ENCODE assay signal across 15 mouse cellular contexts in the genomic region with DNA sequence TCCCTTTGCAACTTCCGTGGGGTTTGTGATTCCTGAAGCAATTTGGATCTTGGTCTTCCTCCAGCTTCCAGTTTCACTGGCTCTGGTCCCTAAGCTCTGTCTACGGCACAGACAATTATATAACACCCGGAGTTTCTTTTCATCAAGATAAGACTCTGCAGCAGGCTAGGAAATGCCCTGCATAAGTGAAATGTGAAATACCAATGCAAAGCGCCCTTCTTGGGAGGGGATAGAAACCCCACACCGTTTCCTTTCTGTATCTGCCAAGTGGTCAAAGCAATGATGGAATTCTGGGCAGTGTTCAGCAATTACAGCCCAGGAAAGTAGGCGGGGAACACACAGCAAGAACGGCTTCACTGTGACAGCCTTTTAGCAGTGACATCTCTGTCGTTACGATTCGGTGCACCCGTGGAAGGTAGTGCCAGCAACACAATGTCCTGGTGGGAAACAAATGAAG.
DNase-seq lines count a peak whose midpoint lies in the region; ATAC-seq and TF ChIP-seq lines count a peak whose summit lies in the region.
"Had no signal": no experiment of that assay in that cellular context is flagged by ENCODE, and none has a peak within 500 bp of the region (broad histone marks: within the 10 kb centered on the region; RNA-seq: fewer than 3 reads in every experiment).

No protein-coding gene starts in this region.

- WGBS in heart, embryonic 12.5 days = 59% methylated on average over 11 of the region's 11 CpGs
- 38% methylated on average over 11 of the region's 11 CpGs for whole genome bisulfite sequencing in lung, embryonic 15.5 days
- 39% methylated on average over 11 of the region's 11 CpGs for WGBS in lung, postnatal 0 days
- 12% methylated on average over 11 of the region's 11 CpGs for WGBS in forebrain, postnatal 0 days

- no peak overlapping the region for H3K27ac ChIP-seq in heart, embryonic 12.5 days (ENCODE audit: poor library complexity, severe bottlenecking)
- no peak overlapping the region for H3K27ac ChIP-seq in lung, embryonic 15.5 days
- H3K27ac ChIP-seq in lung, postnatal 0 days (ENCODE audit: low read length) = no peak overlapping the region
- H3K27ac ChIP-seq in forebrain, postnatal 0 days (ENCODE audit: low read depth, low read length) = peak overlapping the region; percentile 40; the same call in 1 of the 2 replicates
- H3K27ac ChIP-seq: heart, embryonic 15.5 days; limb, embryonic 12.5 days had no signal

- H3K36me3 ChIP-seq in heart, embryonic 12.5 days = no peaks in the 10 kb centered on the region
- no peaks in the 10 kb centered on the region for H3K36me3 ChIP-seq in lung, embryonic 15.5 days
- H3K36me3 ChIP-seq in lung, postnatal 0 days (ENCODE audit: insufficient read depth, low read length) = no peaks in the 10 kb centered on the region
- no peaks in the 10 kb centered on the region for H3K36me3 ChIP-seq in forebrain, postnatal 0 days (ENCODE audit: insufficient read depth)
- H3K36me3 ChIP-seq: heart, embryonic 15.5 days; limb, embryonic 12.5 days had no signal

- no peak overlapping the region for H3K4me3 ChIP-seq in heart, embryonic 12.5 days
- H3K4me3 ChIP-seq in lung, embryonic 15.5 days = no peak overlapping the region
- no peak overlapping the region for H3K4me3 ChIP-seq in lung, postnatal 0 days (ENCODE audit: low read depth, low read length)
- H3K4me3 ChIP-seq in forebrain, postnatal 0 days (ENCODE audit: low read depth, low read length) = no peak overlapping the region
- H3K4me3 ChIP-seq: heart, embryonic 15.5 days; limb, embryonic 12.5 days had no signal

- H3K4me2 ChIP-seq in heart, embryonic 12.5 days = no peak overlapping the region
- no peak overlapping the region for H3K4me2 ChIP-seq in lung, embryonic 15.5 days
- H3K4me2 ChIP-seq in lung, postnatal 0 days (replicated peaks; ENCODE audit: low read depth, low read length) = no peak overlapping the region
- H3K4me2 ChIP-seq in forebrain, postnatal 0 days (ENCODE audit: low read depth) = no peak overlapping the region
- H3K4me2 ChIP-seq: heart, embryonic 15.5 days; limb, embryonic 12.5 days had no signal

- intact Hi-C loops in heart, postnatal 10 days (cut with DNase I) = no loop called here

- DNase-seq in cerebellum, postnatal 10 days = peak; percentile 51 to 54
- peak; percentile 11 to 23 for DNase-seq in heart, postnatal 10 days
- DNase-seq in lung, postnatal 0 days (ENCODE audit: low spot score) = no peak
- peak; percentile 54 for DNase-seq in forebrain, postnatal 0 days
- DNase-seq: adrenal gland, postnatal 36 days; cerebellum, adult 8-10 months; gastrocnemius, postnatal 14 days; kidney, postnatal 10 days; liver, postnatal 0 days had no signal

- H3K9ac ChIP-seq in heart, embryonic 12.5 days = no peak overlapping the region
- no peak overlapping the region for H3K9ac ChIP-seq in lung, embryonic 15.5 days
- H3K9ac ChIP-seq in lung, postnatal 0 days (replicated peaks; ENCODE audit: low read depth) = no peak overlapping the region
- no peak overlapping the region for H3K9ac ChIP-seq in forebrain, postnatal 0 days
- H3K9ac ChIP-seq: heart, embryonic 15.5 days; limb, embryonic 12.5 days; liver, postnatal 0 days had no signal

- no peak for ATAC-seq in cerebellum, adult (ENCODE audit: insufficient number of reproducible peaks, low FRiP score, low TSS enrichment)
- no peak for ATAC-seq in heart, embryonic 12.5 days (ENCODE audit: insufficient number of reproducible peaks, low FRiP score)
- peak; percentile 25; the same call in 1 of the 2 replicates for ATAC-seq in lung, embryonic 15.5 days (ENCODE audit: borderline replicate concordance, extremely low read depth, low FRiP score, low TSS enrichment)
- no peak for ATAC-seq in lung, postnatal 0 days
- peak; percentile 46 for ATAC-seq in forebrain, postnatal 0 days
- no peak for ATAC-seq in megakaryocyte, adult 5-6 weeks (ENCODE audit: poor library complexity, severe bottlenecking)
- ATAC-seq: liver, postnatal 0 days had no signal

- TF ChIP-seq CTCF in lung, postnatal 0 days (IDR thresholded peaks at IDR 0.05) = no peak
- TF ChIP-seq CTCF in forebrain, postnatal 0 days (IDR thresholded peaks at IDR 0.05; ENCODE audit: low read depth) = no peak

- TF ChIP-seq EP300 in lung, postnatal 0 days (IDR thresholded peaks at IDR 0.05) = no peak

- H3K9me3 ChIP-seq in heart, embryonic 12.5 days (replicated peaks) = no peaks in the 10 kb centered on the region
- no peaks in the 10 kb centered on the region for H3K9me3 ChIP-seq in lung, embryonic 15.5 days
- no peaks in the 10 kb centered on the region for H3K9me3 ChIP-seq in lung, postnatal 0 days (ENCODE audit: low read length)
- no peaks in the 10 kb centered on the region for H3K9me3 ChIP-seq in forebrain, postnatal 0 days (ENCODE audit: low read length)
- H3K9me3 ChIP-seq: heart, embryonic 15.5 days; limb, embryonic 12.5 days had no signal

- H3K4me1 ChIP-seq in heart, embryonic 12.5 days (replicated peaks) = peaks cover 55% of the 10 kb centered on the region
- peaks cover 17% of the 10 kb centered on the region for H3K4me1 ChIP-seq in lung, embryonic 15.5 days
- peaks cover 5% of the 10 kb centered on the region for H3K4me1 ChIP-seq in lung, postnatal 0 days (ENCODE audit: insufficient read depth, low read depth, low read length)
- H3K4me1 ChIP-seq in forebrain, postnatal 0 days (ENCODE audit: insufficient read depth) = peaks cover 8% of the 10 kb centered on the region; the same call in 1 of the 2 replicates

- no peaks in the 10 kb centered on the region; the same call in 1 of the 2 replicates for H3K27me3 ChIP-seq in heart, embryonic 12.5 days (replicated peaks)
- no peaks in the 10 kb centered on the region for H3K27me3 ChIP-seq in lung, embryonic 15.5 days
- no peaks in the 10 kb centered on the region for H3K27me3 ChIP-seq in lung, postnatal 0 days (replicated peaks; ENCODE audit: insufficient read depth, low read length)
- H3K27me3 ChIP-seq in forebrain, postnatal 0 days (ENCODE audit: insufficient read depth, low read length) = no peaks in the 10 kb centered on the region
- H3K27me3 ChIP-seq: heart, embryonic 15.5 days; limb, embryonic 12.5 days had no signal

Comparison
In these comparisons a context has a peak if more than half of its experiments do, and no peak if none do; other contexts are left out.
1. ATAC-seq: peak in lung, embryonic 15.5 days (single experiment) and forebrain, postnatal 0 days (single experiment); none in cerebellum, adult (single experiment), heart, embryonic 12.5 days (single experiment), lung, postnatal 0 days (single experiment) and megakaryocyte, adult 5-6 weeks (single experiment).